Mouse (Mus musculus) myocyte (in vitro differentiated cells): Measurements from ENCODE around the gene Ahcyl2.

ENCODE experiments used
- CEBPB ChIP-seq: IDR thresholded peaks from 2 replicates; pipeline ENCODE4 v1.6.1; 2011; ENCODE audit warnings: mild to moderate bottlenecking, moderate library complexity; ENCODE audit not compliant: poor library complexity, insufficient read depth, severe bottlenecking
- E2F4 ChIP-seq: IDR thresholded peaks from one replicate; pipeline ENCODE4 v1.6.1; 2011; ENCODE audit warnings: mild to moderate bottlenecking, control low read depth, moderate library complexity; ENCODE audit not compliant: insufficient read depth
- MAX ChIP-seq: IDR thresholded peaks from one replicate; pipeline ENCODE4 v1.6.1; 2011; ENCODE audit warnings: low read depth, mild to moderate bottlenecking, control low read depth
- MYOG ChIP-seq, 3 experiments: IDR thresholded peaks; one replicate each; pipeline ENCODE4 v1.6.1; 2011; ENCODE audit warnings: control low read depth in 2 of 3, low read depth in 2 of 3, mild to moderate bottlenecking in 2 of 3; ENCODE audit not compliant: insufficient read length in 2 of 3, control insufficient read depth in 1 of 3, insufficient read depth in 1 of 3
- POLR2A ChIP-seq: IDR thresholded peaks from one replicate; pipeline ENCODE4 v1.6.1; 2011; ENCODE audit warnings: low read depth, mild to moderate bottlenecking, control low read depth, moderate library complexity; ENCODE audit not compliant: insufficient read length
- POLR2AphosphoS2 ChIP-seq: IDR thresholded peaks from one replicate; pipeline ENCODE4 v1.6.1; 2011; ENCODE audit warnings: low read depth, control low read depth; ENCODE audit not compliant: insufficient read length
- SRF ChIP-seq: IDR thresholded peaks from one replicate; pipeline ENCODE4 v1.6.1; 2011; ENCODE audit warnings: low read depth; ENCODE audit not compliant: control insufficient read depth, insufficient read length
- TCF12 ChIP-seq: IDR thresholded peaks from one replicate; pipeline ENCODE4 v1.6.1; 2011; ENCODE audit warnings: mild to moderate bottlenecking, control low read depth; ENCODE audit not compliant: poor library complexity, insufficient read depth, severe bottlenecking
- TCF3 ChIP-seq: IDR thresholded peaks from one replicate; pipeline ENCODE4 v1.6.1; 2011; ENCODE audit warnings: low read depth, control low read depth; ENCODE audit not compliant: insufficient read length
- USF1 ChIP-seq: IDR thresholded peaks from one replicate; pipeline ENCODE4 v1.6.1; 2011; ENCODE audit warnings: low read depth, mild to moderate bottlenecking, control low read depth, moderate library complexity

DNA sequence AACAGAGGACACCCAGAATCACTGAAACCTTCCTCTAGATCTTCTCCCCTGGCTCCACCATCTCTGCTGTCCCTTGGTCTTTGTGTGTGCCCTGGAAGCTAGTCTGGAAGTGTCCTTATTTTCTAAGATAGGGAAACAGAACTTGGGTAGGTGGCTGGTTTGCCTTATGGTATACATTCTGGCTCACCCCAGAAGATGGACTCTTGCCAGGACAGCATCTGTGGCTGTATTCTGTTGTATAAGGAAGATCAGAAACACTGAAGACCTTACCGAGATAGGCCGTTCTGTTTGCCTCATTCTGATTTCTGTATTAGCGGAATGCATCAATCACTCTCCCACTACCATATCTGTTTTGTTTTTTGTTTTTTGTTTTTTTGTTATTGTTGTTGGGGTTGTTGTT lies 142.8 kb downstream of the Ahcyl2 start:
- TF ChIP-seq POLR2A = no peak
- no peak for TF ChIP-seq POLR2AphosphoS2
- TF ChIP-seq CEBPB = no peak
- TF ChIP-seq MYOG (IDR thresholded peaks at IDR 0.05; ENCODE audit: control insufficient read depth in 1 of 3, insufficient read depth in 1 of 3, insufficient read length in 2 of 3, low read depth in 2 of 3) = no peak
- no peak for TF ChIP-seq TCF3
- no peak for TF ChIP-seq E2F4
- TF ChIP-seq TCF12 = no peak
- TF ChIP-seq MAX = no peak
- no peak for TF ChIP-seq SRF
- TF ChIP-seq USF1 = no peak
